Mouse (Mus musculus) liver, embryonic 14.5 days (tissue): Measurements from ENCODE around the gene Sgsm1. TPM values are rescaled to one million over a fixed set of nuclear protein-coding genes. Genes with fewer than 3 reads are reported as not detected.

Source experiments
- ATAC-seq: fragments of 200-750 bp; cut with Nextera tagmentation; 2 replicates; pipeline ENCODE4 v1.8.0; 2017; ENCODE audit warnings: moderate number of reproducible peaks, mild to moderate bottlenecking, moderate library complexity; ENCODE audit not compliant: insufficient read depth
- DNase-seq, 3 experiments: peaks; one replicate each; pipeline ENCODE4 v3.0.0-alpha.2; 2012 to 2013; ENCODE audit warnings: low read depth in 3 of 3, low spot score in 3 of 3
- H3K27ac ChIP-seq: fragments of 300-500 bp; sonication (generic); 2 replicates; pipeline ENCODE4 v1.5.1; 2014; ENCODE audit warnings: moderate library complexity, mild to moderate bottlenecking, control low read depth, inconsistent platforms
- H3K27me3 ChIP-seq: fragments of 300-500 bp; sonication (generic); 2 replicates; pipeline ENCODE4 v1.6.1; 2014; ENCODE audit warnings: mild to moderate bottlenecking, low read length, moderate library complexity; ENCODE audit not compliant: control insufficient read depth, insufficient read depth
- H3K36me3 ChIP-seq: fragments of 300-500 bp; sonication (generic); replicated peaks from 2 replicates; pipeline ENCODE4 v1.6.1; 2014; ENCODE audit warnings: low read depth; ENCODE audit not compliant: control insufficient read depth, insufficient read depth
- H3K4me1 ChIP-seq, 2 experiments: fragments of 200-500 bp in 1 of 2; fragments of 300-500 bp in 1 of 2; sonication (generic) in 1 of 2; replicated peaks; 2 replicates each; pipeline ENCODE4 v1.6.1; 2012 to 2014; ENCODE audit warnings: antibody characterized with exemption in 1 of 2, inconsistent platforms in 1 of 2, low read length in 1 of 2; ENCODE audit not compliant: control insufficient read depth in 2 of 2, insufficient read depth in 2 of 2
- H3K4me2 ChIP-seq: fragments of 300-500 bp; sonication (generic); 2 replicates; pipeline ENCODE4 v1.6.1; 2014; ENCODE audit warnings: low read depth, mild to moderate bottlenecking, control low read depth, moderate library complexity
- H3K4me3 ChIP-seq, 2 experiments: fragments of 200-500 bp in 1 of 2; fragments of 300-500 bp in 1 of 2; sonication (generic) in 1 of 2; 2 replicates each; pipeline ENCODE4 v1.5.1; 2012 to 2014; ENCODE audit warnings: low read depth in 2 of 2, low read length in 2 of 2, mild to moderate bottlenecking in 2 of 2, control low read depth in 1 of 2, inconsistent platforms in 1 of 2, moderate library complexity in 1 of 2; ENCODE audit not compliant: insufficient read depth in 1 of 2
- H3K9ac ChIP-seq: fragments of 300-500 bp; sonication (generic); replicated peaks from 2 replicates; pipeline ENCODE4 v1.6.1; 2014; ENCODE audit warnings: mild to moderate bottlenecking, control low read depth, moderate library complexity
- H3K9me3 ChIP-seq: fragments of 300-500 bp; sonication (generic); 2 replicates; pipeline ENCODE4 v1.6.1; 2016; ENCODE audit warnings: low read length, mixed read lengths; ENCODE audit not compliant: control insufficient read depth
- CTCF ChIP-seq: IDR thresholded peaks from 2 replicates; pipeline ENCODE4 v1.5.1; 2016; ENCODE audit warnings: antibody characterized with exemption, low read depth, control low read depth
- EP300 ChIP-seq: IDR thresholded peaks from 2 replicates; pipeline ENCODE4 v1.6.1; 2016; ENCODE audit warnings: antibody characterized with exemption, low read depth
- WGBS: fragments of 180-500 bp; shearing (Covaris S2); extraction: QIAGEN DNeasy Blood & Tissue Kit; methylation state at CpG from one replicate; pipeline ENCODE4 v1.1.7; 2014; ENCODE audit not compliant: insufficient replicate concordance; 5-methylcytosine and 5-hydroxymethylcytosine counted together
- polyA plus RNA-seq, 2 experiments: library from polyadenylated mRNA; depleted of rRNA in 1 of 2; stranded (reverse) in 1 of 2; unstranded in 1 of 2; fragments of >200 nt; fragmentation: Nextera tagmentation in 1 of 2; extraction: Ambion mirVana in 1 of 2; gene quantifications; 2 replicates each; pipeline versions ENCODE4 v1.2.1 to v1.2.3; 2012 to 2014

Gene Sgsm1
- polyA plus RNA-seq, 2 experiments: 1.4 to 1.5 TPM

GRCm38 (mm10) chr5:113292832-113293231, 17.8 kb downstream of the Sgsm1 start:
- ATAC-seq (no peak), DNase-seq (no peak)
- no peaks in the 10 kb centered on the region for H3K36me3 ChIP-seq
- no peaks in the 10 kb centered on the region for H3K9me3 ChIP-seq
- H3K27ac ChIP-seq: no peak overlapping the region
- no peaks in the 10 kb centered on the region for H3K4me1 ChIP-seq
- H3K4me2 ChIP-seq: no peak overlapping the region
- WGBS: 23% methylated on average over 8 of the region's 8 CpGs
- H3K4me3 ChIP-seq: no peak overlapping the region
- no peak overlapping the region for H3K9ac ChIP-seq
- H3K27me3 ChIP-seq: no peaks in the 10 kb centered on the region; the same call in 1 of the 2 replicates
- TF ChIP-seq CTCF (no peak), EP300 (no peak)

GRCm38 (mm10) chr5:113292179-113292578, 18.4 kb downstream of the Sgsm1 start:
- Histone ChIP-seq H3K27ac (no peak overlapping the region), H3K4me3 (no peak overlapping the region), H3K9ac (no peak overlapping the region), H3K27me3 (no peaks in the 10 kb centered on the region; the same call in 1 of the 2 replicates), H3K4me2 (no peak overlapping the region), H3K36me3 (no peaks in the 10 kb centered on the region), H3K4me1 (no peaks in the 10 kb centered on the region), H3K9me3 (no peaks in the 10 kb centered on the region)
- TF ChIP-seq CTCF (no peak), EP300 (no peak)
- WGBS: 8% methylated on average over 8 of the region's 8 CpGs
- DNase-seq (no peak), ATAC-seq (no peak)

GRCm38 (mm10) chr5:113291125-113291524, 19.5 kb downstream of the Sgsm1 start:
- Histone ChIP-seq H3K27me3 (no peaks in the 10 kb centered on the region; the same call in 1 of the 2 replicates), H3K9ac (no peak overlapping the region), H3K36me3 (no peaks in the 10 kb centered on the region), H3K27ac (no peak overlapping the region), H3K4me2 (no peak overlapping the region), H3K4me3 (no peak overlapping the region), H3K4me1 (no peaks in the 10 kb centered on the region), H3K9me3 (no peaks in the 10 kb centered on the region)
- TF ChIP-seq EP300 (no peak), CTCF (no peak)
- ATAC-seq (no peak), DNase-seq (no peak)
- 43% methylated on average over 4 of the region's 4 CpGs for WGBS

- Histone ChIP-seq H3K4me3 (no peak overlapping the region), H3K27me3 (no peaks in the 10 kb centered on the region; the same call in 1 of the 2 replicates), H3K4me2 (no peak overlapping the region), H3K36me3 (no peaks in the 10 kb centered on the region), H3K27ac (no peak overlapping the region), H3K9me3 (no peaks in the 10 kb centered on the region), H3K9ac (no peak overlapping the region), H3K4me1 (no peaks in the 10 kb centered on the region)
- no peak for DNase-seq
- TF ChIP-seq EP300 (no peak), CTCF (no peak)
- 32% methylated on average over 14 of the region's 14 CpGs for WGBS
- ATAC-seq: no peak
Observed at GRCm38 (mm10) chr5:113290149-113290548, 20.4 kb downstream of the Sgsm1 start.

- Histone ChIP-seq H3K4me3 (no peak overlapping the region), H3K27ac (no peak overlapping the region), H3K4me1 (no peaks in the 10 kb centered on the region), H3K27me3 (no peaks in the 10 kb centered on the region; the same call in 1 of the 2 replicates), H3K9me3 (no peaks in the 10 kb centered on the region), H3K9ac (no peak overlapping the region), H3K36me3 (no peaks in the 10 kb centered on the region), H3K4me2 (no peak overlapping the region)
- no peak for TF ChIP-seq EP300
- no peak for TF ChIP-seq CTCF
- 17% methylated on average over 13 of the region's 13 CpGs for WGBS
- DNase-seq (no peak), ATAC-seq (no peak)
Observed at GRCm38 (mm10) chr5:113288490-113288889, 22.1 kb downstream of the Sgsm1 start.
